In genomic region chr9:123769532-123769931, GRCm38 (mm10) we compare ENCODE assay signal across 17 mouse cellular contexts. TPM values are rescaled to one million over a fixed set of nuclear protein-coding genes. Genes with fewer than 3 reads are reported as not detected.
A peak's percentile ranks its signal among the peaks of the same experiment; 100 is the strongest.
DNase-seq lines count a peak whose midpoint lies in the region; ATAC-seq and TF ChIP-seq lines count a peak whose summit lies in the region.
"Had no signal": no experiment of that assay in that cellular context is flagged by ENCODE, and none has a peak within 500 bp of the region (broad histone marks: within the 10 kb centered on the region; RNA-seq: fewer than 3 reads in every experiment).

No protein-coding gene starts in this region.

- no peaks in the 10 kb centered on the region for H3K36me3 ChIP-seq in kidney, postnatal 0 days (ENCODE audit: insufficient read depth, low read length)
- H3K36me3 ChIP-seq: forebrain, embryonic 10.5 days; G1E; lung, embryonic 15.5 days had no signal

- DNase-seq in adrenal gland, adult (ENCODE audit: inconsistent age in 2 of 2, low spot score in 1 of 2), result peak; percentile 8 to 42
- DNase-seq in adrenal gland, adult 8-10 months, result no peak
- peak; percentile 7 for DNase-seq in kidney, postnatal 0 days (ENCODE audit: low spot score)
- DNase-seq in kidney, adult 11 months, result no peak
- DNase-seq in A20 (ENCODE audit: low read depth, low spot score), result peak; percentile 24
- peak; percentile 45 to 50 for DNase-seq in monocyte, adult 2 months (ENCODE audit: low read depth in 1 of 2, low spot score in 2 of 2)
- DNase-seq in yolk sac, embryonic 10.5 days (ENCODE audit: low spot score), result no peak
- DNase-seq in gastrocnemius, adult 8-10 months (ENCODE audit: low spot score in 2 of 2), result no peak
- DNase-seq: kidney, postnatal 25 days; right cerebral cortex, adult 18-20 months had no signal

- no peaks in the 10 kb centered on the region for H3K27me3 ChIP-seq in kidney, postnatal 0 days (ENCODE audit: insufficient read depth, low read length)
- H3K27me3 ChIP-seq: lung, embryonic 15.5 days had no signal

- H3K4me2 ChIP-seq in kidney, postnatal 0 days (ENCODE audit: low read length), result no peak overlapping the region
- H3K4me2 ChIP-seq: hindbrain, embryonic 14.5 days; lung, embryonic 15.5 days had no signal

- H3K4me3 ChIP-seq in kidney, postnatal 0 days (replicated peaks; ENCODE audit: low read depth, low read length), result no peak overlapping the region
- H3K4me3 ChIP-seq: forebrain, embryonic 10.5 days; lung, embryonic 15.5 days had no signal

- H3K9me3 ChIP-seq in kidney, postnatal 0 days (replicated peaks; ENCODE audit: low read length), result no peaks in the 10 kb centered on the region
- H3K9me3 ChIP-seq: forebrain, embryonic 10.5 days; G1E; lung, embryonic 15.5 days had no signal

- no peak overlapping the region for H3K27ac ChIP-seq in kidney, postnatal 0 days
- H3K27ac ChIP-seq: forebrain, embryonic 10.5 days; hindbrain, embryonic 14.5 days; lung, embryonic 15.5 days had no signal

- H3K4me1 ChIP-seq in kidney, postnatal 0 days (replicated peaks; ENCODE audit: insufficient read depth, low read length), result no peaks in the 10 kb centered on the region
- H3K4me1 ChIP-seq: forebrain, embryonic 10.5 days; lung, embryonic 15.5 days had no signal

- no peak overlapping the region for H3K9ac ChIP-seq in kidney, postnatal 0 days (ENCODE audit: low read depth, low read length)
- H3K9ac ChIP-seq: hindbrain, embryonic 14.5 days; lung, embryonic 15.5 days had no signal

- no peak for TF ChIP-seq CTCF in kidney, postnatal 0 days (IDR thresholded peaks at IDR 0.05; ENCODE audit: low read depth)

- 47% methylated on average over 6 of the region's 6 CpGs for WGBS in kidney, postnatal 0 days

- no peak for ATAC-seq in kidney, postnatal 0 days (replicated peaks; ENCODE audit: low FRiP score, low read depth)
- ATAC-seq: activated CD4-positive, CD25-positive, alpha-beta regulatory T cell, adult 4 months had no signal

RNA-seq across cellular contexts. Expression of gene Cxcr6, which starts 36.7 kb away (rescaled TPM):
- total RNA-seq in adrenal gland, adult 8-10 months (2022), result under 1 TPM in 3 of 4 experiments, not detected in 1; 0.46 to 0.75 (median 0.49) TPM
- 0.17 and 0.18 TPM in 2 replicates for polyA plus RNA-seq in kidney, postnatal 0 days (2015; fragmentation: Nextera tagmentation; extraction: Ambion mirVana)
- not detected for total RNA-seq in gastrocnemius, adult 8-10 months (2022)
- total RNA-seq: gastrocnemius, postnatal 4 days; left cerebral cortex, adult 8-10 months had no signal
- polyA plus RNA-seq: G1E had no signal

RNA-seq across cellular contexts. Expression of gene Lztfl1, which starts 52.0 kb away (rescaled TPM):
- total RNA-seq in adrenal gland, adult 8-10 months (2022), result 10 to 100 TPM; 47.5 to 60.5 (median 57.4) TPM
- 57.5 and 59.6 TPM in 2 replicates for polyA plus RNA-seq in kidney, postnatal 0 days (2015; fragmentation: Nextera tagmentation; extraction: Ambion mirVana)
- 10 to 100 TPM; 13.1 to 17.7 (median 15.2) TPM for total RNA-seq in gastrocnemius, adult 8-10 months (2022)

Comparison
In these comparisons a context has a peak if more than half of its experiments do, and no peak if none do; other contexts are left out.
1. DNase-seq: peak in adrenal gland, adult (2 of 2), kidney, postnatal 0 days (single experiment), A20 (single experiment) and monocyte, adult 2 months (2 of 2); none in adrenal gland, adult 8-10 months (single experiment), kidney, adult 11 months (single experiment), yolk sac, embryonic 10.5 days (single experiment) and gastrocnemius, adult 8-10 months (0 of 2).